Comparison of ENCODE assay signal across 8 mouse cellular contexts in genomic region chr7:13053961-13054286, GRCm38 (mm10). TPM values are rescaled to one million over a fixed set of nuclear protein-coding genes. Genes with fewer than 3 reads are reported as not detected.
DNase-seq lines count a peak whose midpoint lies in the region; ATAC-seq and TF ChIP-seq lines count a peak whose summit lies in the region.

No protein-coding gene starts in this region.

- intact Hi-C loops in heart, postnatal 25 days (cut with DNase I): loop anchor here (2.0 to 5.0 kb wide), 3 partner anchors 19 to 223 kb away; partner anchors contain the start of genes Chmp2a, Lig1, Rps5 and Zswim9

- peak overlapping the region; percentile 59 for H3K4me2 ChIP-seq in forebrain, postnatal 0 days (ENCODE audit: low read depth)

- 4% methylated on average over 15 of the region's 15 CpGs for WGBS in heart, embryonic 10.5 days
- WGBS in forebrain, postnatal 0 days: 3% methylated on average over 15 of the region's 15 CpGs
- WGBS in macrophage (ENCODE audit: missing documents): 4% methylated on average over 15 of the region's 15 CpGs

- H3K27me3 ChIP-seq in heart, embryonic 10.5 days (ENCODE audit: insufficient read depth, poor library complexity, severe bottlenecking): no peaks in the 10 kb centered on the region
- no peaks in the 10 kb centered on the region for H3K27me3 ChIP-seq in E14TG2a.4 (ENCODE audit: insufficient read depth, low read length)
- no peaks in the 10 kb centered on the region for H3K27me3 ChIP-seq in forebrain, postnatal 0 days (ENCODE audit: insufficient read depth, low read length)

- peak overlapping the region; percentile 78 for H3K4me3 ChIP-seq in heart, embryonic 10.5 days
- H3K4me3 ChIP-seq in E14TG2a.4 (replicated peaks; ENCODE audit: low read length) (peak overlapping the region; percentile 89), macrophage (ENCODE audit: inconsistent target) (peak overlapping the region; percentile 63)
- peak overlapping the region; percentile 70 for H3K4me3 ChIP-seq in forebrain, postnatal 0 days (ENCODE audit: low read depth, low read length)

- peak overlapping the region; percentile 65 for H3K9ac ChIP-seq in forebrain, postnatal 0 days

- no peaks in the 10 kb centered on the region for H3K9me3 ChIP-seq in heart, embryonic 10.5 days
- no peaks in the 10 kb centered on the region for H3K9me3 ChIP-seq in E14TG2a.4 (ENCODE audit: low read length)
- H3K9me3 ChIP-seq in forebrain, postnatal 0 days (ENCODE audit: low read length): no peaks in the 10 kb centered on the region

- ATAC-seq in forebrain, postnatal 0 days: peak; percentile 32

- no peaks in the 10 kb centered on the region for H3K4me1 ChIP-seq in heart, embryonic 10.5 days
- peaks cover 54% of the 10 kb centered on the region for H3K4me1 ChIP-seq in E14TG2a.4 (replicated peaks; ENCODE audit: low read depth, low read length)
- 0 out of 2 replicates have a peak, but pooled peaks cover 3% of the 10 kb centered on the region for H3K4me1 ChIP-seq in forebrain, postnatal 0 days (ENCODE audit: insufficient read depth)

- peak overlapping the region; percentile 92 for H3K27ac ChIP-seq in heart, embryonic 10.5 days
- H3K27ac ChIP-seq in forebrain, postnatal 0 days (ENCODE audit: low read depth, low read length): peak overlapping the region; percentile 96
- peak overlapping the region; percentile 72; the same call in 1 of the 2 replicates for H3K27ac ChIP-seq in macrophage

- H3K79me2 ChIP-seq in macrophage (ENCODE audit: inconsistent target): no peaks in the 10 kb centered on the region

- no peaks in the 10 kb centered on the region for H3K36me3 ChIP-seq in heart, embryonic 10.5 days
- H3K36me3 ChIP-seq in E14TG2a.4 (ENCODE audit: insufficient read depth, low read length): peaks cover 16% of the 10 kb centered on the region; the same call in 1 of the 2 replicates
- peaks cover 8% of the 10 kb centered on the region; the same call in 1 of the 2 replicates for H3K36me3 ChIP-seq in forebrain, postnatal 0 days (ENCODE audit: insufficient read depth)
- H3K36me3 ChIP-seq in macrophage (ENCODE audit: inconsistent target): no peaks in the 10 kb centered on the region

- no peak for TF ChIP-seq CTCF in E14TG2a.4 (conservative IDR thresholded peaks at IDR 0.05; ENCODE audit: low read length)
- TF ChIP-seq CTCF in forebrain, postnatal 0 days (IDR thresholded peaks at IDR 0.05; ENCODE audit: low read depth): no peak

- no peak for DNase-seq in heart, embryonic 10.5 days (ENCODE audit: low spot score)
- no peak for DNase-seq in heart, postnatal 25 days (ENCODE audit: low spot score)
- DNase-seq in forebrain, postnatal 0 days: no peak
- DNase-seq in Muller cell, postnatal 12 days (ENCODE audit: inconsistent ontology term): no peak
- no peak for DNase-seq in frontal cortex, postnatal 25 days (ENCODE audit: low spot score in 2 of 2)
- DNase-seq in c-Kit-positive CD71-positive TER-119-positive erythroid progenitor cells, embryonic 14.5 days (ENCODE audit: low spot score): no peak

RNA-seq across cellular contexts. Expression of gene Mzf1, which starts 0.6 kb away (rescaled TPM):
- polyA plus RNA-seq in heart, embryonic 10.5 days (2016; fragmentation: Nextera tagmentation; extraction: Ambion mirVana): 2.2 and 3.1 TPM in 2 replicates
- total RNA-seq in heart, postnatal 25 days (2021): under 1 TPM; 0.39 to 0.48 TPM
- total RNA-seq in forebrain, postnatal 0 days (2014; rRNA removed): 11.8 and 15.1 TPM in 2 replicates
- polyA plus RNA-seq in forebrain, postnatal 0 days (2015; fragmentation: Nextera tagmentation; extraction: Ambion mirVana): 10.1 and 12.9 TPM in 2 replicates
- 1 to 10 TPM in 16 of 26 experiments, under 1 TPM in 9, not detected in 1; 0.18 to 7.0 (median 1.9) TPM for total RNA-seq in macrophage (2018; cell fraction: chromatin; rRNA removed)
- under 1 TPM; 0.08 to 0.71 (median 0.26) TPM for total RNA-seq in macrophage (2018; cell fraction: cytosol; rRNA removed)
- total RNA-seq in macrophage (2018; cell fraction: nucleus; rRNA removed): 1 to 10 TPM in 14 of 26 experiments, under 1 TPM in 11, not detected in 1; 0.21 to 7.7 (median 1.3) TPM
- polyA plus RNA-seq in macrophage (2018): 0.28 to 0.98 TPM (median 0.39 TPM) in 3 replicates

RNA-seq across cellular contexts. Expression of gene Ube2m, which starts 15.8 kb away (rescaled TPM):
- polyA plus RNA-seq in heart, embryonic 10.5 days (2016; fragmentation: Nextera tagmentation; extraction: Ambion mirVana): 159 and 189 TPM in 2 replicates
- 100 to 1,000 TPM; 190 to 199 TPM for total RNA-seq in heart, postnatal 25 days (2021)
- 336 and 344 TPM in 2 replicates for total RNA-seq in forebrain, postnatal 0 days (2014; rRNA removed)
- 130 and 132 TPM in 2 replicates for polyA plus RNA-seq in forebrain, postnatal 0 days (2015; fragmentation: Nextera tagmentation; extraction: Ambion mirVana)
- total RNA-seq in macrophage (2018; cell fraction: chromatin; rRNA removed): 100 to 1,000 TPM in 11 of 26 experiments, 10 to 100 TPM in 15; 38.9 to 176 (median 83.5) TPM
- total RNA-seq in macrophage (2018; cell fraction: cytosol; rRNA removed): 100 to 1,000 TPM; 106 to 188 (median 131) TPM
- total RNA-seq in macrophage (2018; cell fraction: nucleus; rRNA removed): 100 to 1,000 TPM in 11 of 26 experiments, 10 to 100 TPM in 15; 40.5 to 157 (median 90.5) TPM
- polyA plus RNA-seq in macrophage (2018): 132 to 209 TPM (median 195 TPM) in 3 replicates

RNA-seq across cellular contexts. Expression of gene Chmp2a, which starts 19.3 kb away (rescaled TPM):
- 129 and 142 TPM in 2 replicates for polyA plus RNA-seq in heart, embryonic 10.5 days (2016; fragmentation: Nextera tagmentation; extraction: Ambion mirVana)
- total RNA-seq in heart, postnatal 25 days (2021): 100 to 1,000 TPM; 120 to 122 TPM
- total RNA-seq in forebrain, postnatal 0 days (2014; rRNA removed): 131 and 160 TPM in 2 replicates
- 210 and 239 TPM in 2 replicates for polyA plus RNA-seq in forebrain, postnatal 0 days (2015; fragmentation: Nextera tagmentation; extraction: Ambion mirVana)
- 10 to 100 TPM; 40.0 to 77.2 (median 51.7) TPM for total RNA-seq in macrophage (2018; cell fraction: chromatin; rRNA removed)
- 100 to 1,000 TPM; 178 to 275 (median 205) TPM for total RNA-seq in macrophage (2018; cell fraction: cytosol; rRNA removed)
- 100 to 1,000 TPM in 4 of 26 experiments, 10 to 100 TPM in 22; 62.8 to 112 (median 86.2) TPM for total RNA-seq in macrophage (2018; cell fraction: nucleus; rRNA removed)
- 186 to 358 TPM (median 214 TPM) in 3 replicates for polyA plus RNA-seq in macrophage (2018)

RNA-seq across cellular contexts. Expression of gene Vmn1r85, which starts 41.0 kb away (rescaled TPM):
- polyA plus RNA-seq in heart, embryonic 10.5 days (2016; fragmentation: Nextera tagmentation; extraction: Ambion mirVana): not detected in 2 replicates
- not detected for total RNA-seq in heart, postnatal 25 days (2021)
- 0.14 and 0.23 TPM in 2 replicates for total RNA-seq in forebrain, postnatal 0 days (2014; rRNA removed)
- polyA plus RNA-seq in forebrain, postnatal 0 days (2015; fragmentation: Nextera tagmentation; extraction: Ambion mirVana): 0.05 and 0.12 TPM in 2 replicates
- total RNA-seq in macrophage (2018; cell fraction: chromatin; rRNA removed): not detected
- total RNA-seq in macrophage (2018; cell fraction: cytosol; rRNA removed): not detected
- total RNA-seq in macrophage (2018; cell fraction: nucleus; rRNA removed): not detected
- polyA plus RNA-seq in macrophage (2018): not detected in 3 replicates

RNA-seq across cellular contexts. Expression of gene Zbtb45, which starts 44.1 kb away (rescaled TPM):
- 18.2 and 20.8 TPM in 2 replicates for polyA plus RNA-seq in heart, embryonic 10.5 days (2016; fragmentation: Nextera tagmentation; extraction: Ambion mirVana)
- 10 to 100 TPM in 1 of 2 experiments, 1 to 10 TPM in 1; 7.3 to 10.9 TPM for total RNA-seq in heart, postnatal 25 days (2021)
- total RNA-seq in forebrain, postnatal 0 days (2014; rRNA removed): 32.8 and 33.3 TPM in 2 replicates
- polyA plus RNA-seq in forebrain, postnatal 0 days (2015; fragmentation: Nextera tagmentation; extraction: Ambion mirVana): 25.0 and 29.3 TPM in 2 replicates
- total RNA-seq in macrophage (2018; cell fraction: chromatin; rRNA removed): 10 to 100 TPM in 3 of 26 experiments, 1 to 10 TPM in 21, under 1 TPM in 2; 0.43 to 13.6 (median 4.0) TPM
- 10 to 100 TPM in 14 of 26 experiments, 1 to 10 TPM in 12; 2.3 to 14.9 (median 10.7) TPM for total RNA-seq in macrophage (2018; cell fraction: cytosol; rRNA removed)
- total RNA-seq in macrophage (2018; cell fraction: nucleus; rRNA removed): 10 to 100 TPM in 7 of 26 experiments, 1 to 10 TPM in 19; 1.3 to 16.1 (median 5.9) TPM
- 7.4 to 11.7 TPM (median 11.4 TPM) in 3 replicates for polyA plus RNA-seq in macrophage (2018)
